Mouse (Mus musculus): ENCODE measurements around the gene Hat1.

DNA sequence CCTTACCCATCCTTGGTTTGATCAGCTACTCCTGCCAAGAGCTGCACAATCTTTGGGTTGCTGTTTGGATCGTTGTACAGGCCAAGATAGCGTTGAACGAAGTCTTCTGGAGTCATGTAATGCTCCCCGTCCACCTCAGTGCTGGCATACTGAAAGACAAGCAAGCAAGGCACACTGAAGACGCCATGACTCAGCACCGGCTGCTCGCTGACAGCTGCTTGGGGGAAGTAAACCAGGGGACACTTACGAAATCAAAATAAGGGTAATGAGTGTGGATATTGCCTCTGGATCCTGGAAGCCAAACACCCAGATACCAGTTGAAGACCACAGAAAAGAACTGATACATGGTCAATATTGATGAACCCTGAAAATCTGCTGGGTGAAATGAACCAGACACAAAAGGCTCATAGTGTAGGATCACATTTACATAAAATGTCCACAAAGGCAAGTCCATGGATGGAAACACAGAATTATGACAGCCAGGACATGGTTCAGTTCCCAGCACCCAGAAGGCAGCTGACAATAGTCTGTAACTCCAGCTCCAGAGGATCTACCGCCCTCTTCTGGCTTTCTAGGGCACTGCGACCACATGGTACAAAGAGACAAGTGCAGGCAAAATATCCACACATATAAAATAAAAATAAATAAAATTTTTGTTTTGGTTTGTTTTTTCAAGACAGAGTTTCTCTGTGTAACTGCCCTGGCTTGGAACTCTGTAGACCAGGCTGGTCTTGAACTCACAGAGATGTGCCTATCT, 44.7 kb upstream of the Hat1 start:
- peak; percentile 33 for TF ChIP-seq CTCF (IDR thresholded peaks at IDR 0.05; ENCODE audit: low read depth)
- no peak for TF ChIP-seq EP300 (optimal IDR thresholded peaks at IDR 0.05)
